Mouse (Mus musculus) testis, postnatal 14 days (tissue): ENCODE data around the gene Celsr1.
"Not testable (repeated sequence)": the region's sequence is repeated elsewhere in the genome, so short reads cannot be mapped to it uniquely, and the experiment has no call there.

Source experiments
- DNase-seq: peaks from one replicate; pipeline ENCODE4 v3.0.0; 2021; ENCODE audit warnings: low spot score

The Celsr1 gene

DNA sequence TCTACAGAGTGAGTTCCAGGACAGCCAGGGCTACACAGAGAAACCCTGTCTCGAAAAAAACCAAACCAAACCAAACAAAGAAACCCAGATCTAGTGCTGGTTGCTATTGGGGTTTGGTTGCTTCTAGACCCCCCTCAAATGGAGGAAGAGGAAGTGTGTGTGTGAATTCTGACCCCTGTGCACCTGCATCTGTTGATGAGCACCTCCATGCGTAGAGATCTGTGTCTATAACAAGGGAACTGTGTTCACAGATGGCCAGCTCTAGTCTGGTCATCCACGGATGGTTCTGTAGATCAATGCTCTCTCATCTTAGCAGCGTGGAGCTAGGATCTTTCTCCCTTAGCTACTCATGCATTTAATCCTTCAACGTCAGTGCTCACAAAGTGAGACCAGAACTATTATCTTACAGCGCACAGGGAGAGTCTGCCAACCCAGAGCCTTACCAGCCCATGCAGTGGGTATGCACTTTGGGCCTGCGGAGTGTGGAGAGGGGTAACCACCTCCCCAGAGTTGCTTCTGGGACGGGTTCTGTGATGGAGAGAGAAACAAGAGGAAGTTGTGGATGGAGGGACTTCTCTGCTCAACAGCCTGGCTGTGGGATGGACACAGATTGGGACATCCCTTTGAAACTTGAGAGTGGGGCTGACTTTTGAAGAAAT, 30.7 kb upstream of the Celsr1 start:
- DNase-seq: no peak

DNA sequence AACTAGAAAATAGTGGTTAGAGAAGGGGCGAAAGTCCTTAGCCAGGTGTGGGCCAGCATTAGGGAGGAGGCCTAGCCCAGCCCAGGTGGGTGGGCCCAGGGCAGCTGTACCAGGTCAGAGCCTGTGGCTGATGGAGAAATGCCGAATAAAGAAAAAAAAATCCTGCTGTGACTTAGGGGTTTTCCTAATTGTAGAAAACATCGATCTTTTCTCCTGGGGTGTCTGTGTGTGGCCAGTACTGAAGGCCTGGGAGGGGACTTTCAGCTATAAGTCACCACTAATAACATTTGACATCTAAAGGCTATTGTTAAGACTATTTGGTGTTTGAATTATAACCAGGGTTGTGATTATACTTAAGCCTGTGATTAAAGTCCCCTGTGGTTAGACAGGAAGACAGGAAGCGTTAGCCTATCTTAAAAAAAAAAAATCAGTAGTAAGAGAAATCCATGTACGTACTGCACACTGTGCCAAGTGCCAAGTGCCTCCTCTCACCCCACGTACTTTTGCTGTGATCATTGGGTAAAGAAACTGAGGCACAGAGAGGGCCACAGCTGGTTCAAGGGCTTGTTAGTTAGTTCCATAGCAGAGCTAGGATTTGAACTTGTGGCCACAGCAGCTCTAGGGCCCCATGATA, 28.4 kb upstream of the Celsr1 start:
- no peak for DNase-seq

DNA sequence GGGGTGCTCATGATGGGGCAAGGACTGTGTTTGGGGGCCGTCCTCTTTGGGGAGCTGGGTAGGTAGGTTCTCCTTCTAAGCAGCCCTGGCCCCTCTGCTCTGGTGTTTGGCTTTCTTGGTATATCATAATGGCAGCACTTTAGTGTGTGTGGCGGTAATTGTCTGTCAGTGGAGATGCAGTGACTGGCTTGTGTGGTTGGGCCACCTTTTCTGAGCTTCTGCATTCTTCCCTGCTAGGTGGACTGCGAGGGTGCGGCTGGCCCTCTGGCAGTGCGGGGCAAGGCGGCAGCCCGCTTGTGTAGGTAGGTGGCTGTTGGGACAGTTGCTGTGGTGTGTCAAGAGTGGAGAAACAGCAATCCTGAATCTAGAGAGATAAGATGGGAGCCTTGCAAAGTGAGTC, 27.6 kb upstream of the Celsr1 start:
- DNase-seq: no peak

DNA sequence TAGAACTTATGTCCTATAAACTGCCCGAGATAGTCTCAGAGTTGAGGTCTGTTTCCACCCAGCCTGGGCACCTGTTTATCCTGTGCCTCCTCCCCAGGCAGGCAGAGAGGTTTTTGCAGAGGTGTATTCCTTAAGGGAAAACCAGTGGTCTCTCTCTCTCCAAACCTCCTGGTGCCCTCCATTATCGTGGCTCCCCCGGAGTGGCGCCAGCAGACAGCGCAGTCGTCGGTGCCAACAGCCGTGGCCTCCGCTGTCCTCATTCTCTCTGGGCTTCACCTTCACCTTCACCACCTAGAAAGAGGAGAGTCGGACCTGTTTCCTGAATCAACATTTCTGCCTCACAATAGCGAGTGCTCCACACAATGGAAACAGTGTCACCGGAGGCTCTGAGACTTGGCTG, 27.0 kb upstream of the Celsr1 start:
- no peak for DNase-seq

DNA sequence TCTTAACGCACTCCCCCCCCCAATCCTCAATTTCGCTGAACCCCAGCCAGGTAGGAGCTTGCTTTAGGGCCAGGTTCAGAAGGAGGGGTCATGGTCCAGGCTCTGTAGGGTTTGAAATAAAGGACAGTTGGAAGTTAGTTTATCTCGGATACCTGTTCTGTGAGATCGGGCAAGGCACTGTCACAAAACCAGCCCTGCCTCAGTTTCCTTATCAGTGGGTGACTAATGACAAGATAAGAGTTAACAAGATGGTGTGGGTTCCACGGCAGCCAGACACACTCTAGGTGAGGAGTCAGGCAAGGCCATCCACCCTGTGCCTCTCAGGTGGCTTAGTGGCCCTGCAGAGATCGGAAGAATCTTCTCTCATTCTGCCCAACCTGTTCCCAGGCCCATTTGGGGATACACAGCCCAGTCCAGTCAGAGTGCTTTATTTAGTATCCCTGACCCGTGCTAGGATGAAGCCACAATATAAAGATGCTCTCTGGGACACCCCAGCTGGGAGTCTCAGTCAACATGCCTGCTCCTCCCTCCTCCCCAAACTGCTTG, 26.3 kb upstream of the Celsr1 start:
- no peak for DNase-seq

DNA sequence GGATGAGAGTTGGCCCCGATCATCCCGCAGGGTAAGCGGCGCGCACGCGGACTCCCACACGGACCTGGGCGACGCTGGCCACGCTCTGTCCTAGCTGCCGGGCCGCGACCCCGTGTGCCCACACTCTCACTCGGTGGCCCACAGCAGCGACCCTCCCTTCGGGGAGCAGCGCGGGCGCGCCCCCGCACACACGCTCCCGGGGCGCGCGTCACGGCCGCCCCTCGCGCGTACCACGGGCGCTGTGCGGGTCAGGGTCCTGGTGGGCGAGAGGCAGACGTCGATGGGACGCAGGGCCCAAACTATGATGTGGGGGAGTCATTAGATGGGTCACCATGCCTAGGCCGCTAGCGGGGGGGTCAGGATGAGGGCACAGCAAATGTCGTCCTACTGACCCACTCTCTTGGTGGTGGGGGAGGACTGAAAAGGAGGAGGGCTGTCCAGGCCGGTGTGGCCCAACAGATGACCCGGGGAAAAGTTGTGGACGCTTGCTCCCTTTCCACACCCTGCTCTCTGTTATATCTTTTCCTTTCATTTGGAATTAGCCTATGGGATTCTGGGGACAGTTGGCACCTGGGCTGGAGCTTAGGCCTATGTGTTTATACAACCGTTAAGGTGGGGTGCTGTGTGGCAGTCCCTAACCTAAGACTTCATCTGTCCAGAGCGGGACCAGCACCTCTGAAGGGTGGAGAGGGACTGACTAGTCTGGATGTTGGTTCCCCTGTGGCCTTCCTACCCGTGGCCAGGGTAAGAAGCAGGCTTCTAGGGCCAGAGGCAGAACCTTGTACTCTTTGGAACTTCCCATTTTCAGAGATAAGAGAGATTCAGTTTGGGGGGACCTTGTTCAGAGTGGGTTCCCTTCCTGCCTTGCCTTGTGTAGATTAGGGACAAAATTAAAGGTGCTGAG, 25.6 kb upstream of the Celsr1 start:
- DNase-seq: no peak

DNA sequence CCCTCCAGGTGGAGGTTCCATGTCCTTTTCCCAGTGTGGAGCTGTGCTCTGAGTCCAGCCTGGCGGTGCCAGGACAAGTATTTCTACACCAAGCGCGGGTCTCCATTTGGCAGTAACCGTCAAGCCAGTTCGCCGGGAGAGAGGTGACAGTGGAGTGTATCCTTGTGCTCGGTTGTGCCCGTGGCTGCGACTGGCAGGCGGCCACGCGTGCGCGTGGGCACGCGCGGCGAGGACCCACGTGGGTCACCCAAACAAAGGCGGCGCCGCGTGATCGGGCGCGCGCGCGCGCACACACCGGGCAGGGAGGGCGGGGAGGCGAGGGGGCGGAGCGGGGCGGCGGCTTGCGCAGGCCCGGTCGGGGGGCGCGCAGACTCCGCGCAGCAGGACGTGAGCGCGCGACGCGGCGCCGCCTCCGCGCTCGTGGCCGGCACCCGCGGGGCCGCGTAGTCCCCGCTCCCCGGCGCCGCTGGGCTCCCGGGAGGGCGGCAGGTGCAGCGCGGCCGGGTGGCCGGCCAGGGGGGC, 24.9 kb upstream of the Celsr1 start:
- DNase-seq: peak; percentile 71

DNA sequence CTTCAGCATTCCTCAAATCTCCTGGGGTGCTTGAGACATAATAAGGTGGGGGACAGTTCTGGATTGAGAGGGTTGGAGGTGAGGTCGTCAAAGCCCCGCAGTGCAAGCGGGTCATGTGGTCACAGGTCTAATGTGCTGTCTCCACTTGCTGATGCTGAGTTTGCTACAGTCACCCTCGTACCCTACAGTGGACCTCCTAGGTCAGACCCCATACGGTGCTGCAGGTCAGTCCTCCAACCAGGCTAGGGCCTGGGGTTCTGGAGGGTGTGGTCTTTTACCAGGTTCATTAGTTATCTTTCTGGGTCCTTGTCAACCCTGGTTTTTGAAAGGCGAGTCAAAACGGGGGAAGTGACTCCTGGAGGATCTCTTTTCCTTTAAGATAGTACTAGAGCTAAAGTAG, 24.3 kb upstream of the Celsr1 start:
- no peak for DNase-seq

DNA sequence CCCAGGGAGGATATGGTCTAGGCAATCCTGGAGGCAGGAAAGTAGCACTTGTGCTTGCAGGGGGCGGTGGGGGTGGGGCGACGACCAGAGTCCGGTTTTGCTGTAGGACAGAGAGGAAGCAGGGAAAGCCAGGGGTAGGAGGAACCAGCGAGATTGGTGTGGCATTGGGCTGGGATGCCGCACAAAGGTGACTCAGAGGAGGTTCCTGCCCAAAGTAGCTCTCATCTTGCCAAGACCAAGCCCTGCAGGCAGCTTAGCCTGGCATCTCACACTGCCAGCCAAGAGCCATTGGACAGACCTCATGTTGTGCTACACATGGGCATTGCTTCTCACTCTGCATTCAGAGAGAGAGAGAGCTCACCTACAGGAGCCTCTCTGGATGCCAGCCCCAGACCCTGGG, 23.8 kb upstream of the Celsr1 start, which contains the start of gene Gramd4:
Gene Gramd4 (plus strand): TSS at position 283 of the 400 bp plus-strand sequence.
- DNase-seq: no peak

DNA sequence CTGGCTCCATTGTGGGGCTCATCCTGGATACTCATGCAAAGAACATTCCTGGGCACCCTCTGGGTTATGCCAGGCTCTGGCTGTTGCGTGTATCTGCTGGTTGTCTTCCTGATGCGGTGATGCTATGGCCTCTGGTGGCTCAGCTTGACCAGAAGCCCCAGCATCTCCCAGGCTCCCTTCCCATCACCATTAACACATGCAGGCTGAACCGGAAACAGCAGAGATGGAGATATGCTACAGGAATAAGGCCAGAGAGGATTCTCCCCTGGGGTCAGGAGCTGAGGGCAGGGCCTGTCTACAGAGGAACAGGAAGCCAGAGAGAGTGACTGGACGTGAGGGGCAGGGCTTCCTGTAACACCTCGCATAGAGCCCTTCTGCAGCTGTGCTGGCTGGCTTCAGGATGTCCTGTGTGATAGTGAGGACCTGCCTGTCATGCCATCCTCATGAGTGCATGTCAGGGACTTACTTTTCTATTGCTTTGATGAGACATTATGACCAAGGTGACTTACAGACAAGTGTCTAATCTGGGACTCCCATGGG, 22.7 kb upstream of the Celsr1 start:
- no peak for DNase-seq

DNA sequence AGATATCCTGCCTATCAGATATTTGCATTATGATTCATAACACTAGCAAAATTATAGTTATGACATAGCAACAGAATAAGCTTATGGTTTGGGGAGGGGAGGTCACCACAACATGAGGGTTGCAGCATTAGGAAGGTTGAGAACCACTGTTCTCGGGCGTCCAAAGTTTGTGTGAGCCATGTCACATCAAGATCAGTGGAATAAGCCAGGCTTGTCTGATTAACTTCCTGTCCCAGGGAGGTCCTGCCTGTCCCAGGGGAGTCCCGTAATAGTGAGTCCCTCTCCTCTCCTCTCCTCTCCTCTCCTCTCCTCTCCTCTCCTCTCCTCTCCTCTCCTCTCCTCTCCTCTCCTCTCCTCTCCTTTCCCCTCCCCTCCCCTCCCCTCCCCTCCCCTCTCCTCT, 21.3 kb upstream of the Celsr1 start:
- not testable (repeated sequence) for DNase-seq

DNA sequence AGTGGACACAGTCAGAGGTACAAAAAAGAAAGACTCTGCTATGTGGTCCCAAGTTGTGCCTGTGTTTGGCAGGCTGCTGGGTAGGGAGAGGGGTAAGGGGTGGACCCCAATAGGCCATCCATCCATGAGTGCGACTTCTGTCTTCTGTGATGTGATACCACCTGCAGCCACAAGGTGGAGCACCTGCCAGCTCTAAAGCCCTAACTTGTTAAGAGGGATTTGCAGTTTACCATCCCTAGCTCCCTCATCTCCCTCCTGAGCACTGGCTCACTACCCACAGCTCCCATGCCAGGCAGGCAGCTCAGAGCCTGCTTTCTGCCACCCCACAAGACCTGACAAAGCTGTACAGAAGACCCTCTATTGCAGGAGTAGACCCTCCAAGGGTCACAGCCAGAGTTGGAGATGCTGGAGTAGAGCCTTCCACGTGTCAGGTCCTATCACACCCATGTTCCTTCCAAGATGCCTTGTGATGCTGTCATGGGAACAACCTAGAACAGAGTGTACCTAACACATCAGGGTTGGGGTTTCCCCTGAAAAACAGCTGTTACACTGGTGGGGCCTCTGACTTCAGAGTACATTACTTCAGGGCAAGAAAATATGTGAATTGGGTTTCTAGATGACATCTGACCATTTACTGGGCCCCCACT, 20.4 kb upstream of the Celsr1 start:
- peak; percentile 63 for DNase-seq

DNA sequence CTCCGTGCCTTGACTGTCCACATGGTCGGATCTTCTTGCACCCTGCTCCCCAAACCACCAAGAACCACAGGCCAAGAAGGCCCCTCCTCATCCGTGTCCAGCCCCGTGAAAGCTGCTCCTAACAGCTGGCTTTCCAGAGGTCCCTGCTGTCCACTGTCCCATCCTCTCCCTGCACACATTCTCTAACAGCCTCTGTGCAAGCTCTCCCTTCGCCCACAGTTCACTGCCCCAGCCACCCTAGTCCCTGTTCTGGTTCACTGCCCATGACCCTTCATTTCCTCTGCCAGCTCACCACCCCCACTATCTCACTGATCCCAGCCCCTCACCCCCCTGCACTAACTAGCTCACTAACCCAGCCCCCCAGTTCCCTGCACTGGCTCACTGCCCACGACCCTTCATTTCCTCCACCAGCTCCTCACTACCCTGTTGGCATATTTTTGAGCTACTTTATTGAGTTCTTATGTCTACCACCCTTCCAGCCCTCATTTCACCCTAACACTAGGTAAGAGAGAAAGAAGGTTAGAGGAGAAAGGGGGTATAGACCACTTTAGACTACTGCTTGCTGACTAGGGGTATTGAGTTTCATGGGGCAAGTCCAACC, 18.4 kb upstream of the Celsr1 start:
- DNase-seq: no peak

DNA sequence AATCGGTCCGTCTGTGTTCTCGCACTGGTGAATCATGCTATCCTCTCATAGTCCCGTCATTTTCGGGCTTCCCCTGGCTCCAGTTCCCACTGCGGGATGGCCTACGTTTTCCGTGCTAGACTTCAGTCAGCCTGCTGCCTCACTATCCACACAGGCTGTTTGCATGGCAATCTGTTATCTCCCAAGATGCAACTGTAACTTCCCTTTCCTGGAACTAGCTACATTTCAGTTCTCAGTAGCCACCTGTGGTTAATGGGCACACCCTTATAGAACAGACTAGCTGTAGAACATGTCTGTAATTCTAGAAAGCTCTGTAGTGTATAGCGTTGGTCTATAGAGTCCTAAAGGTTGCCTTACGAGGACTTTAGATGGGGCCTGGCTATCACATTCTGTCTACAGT, 17.6 kb upstream of the Celsr1 start:
- no peak for DNase-seq

DNA sequence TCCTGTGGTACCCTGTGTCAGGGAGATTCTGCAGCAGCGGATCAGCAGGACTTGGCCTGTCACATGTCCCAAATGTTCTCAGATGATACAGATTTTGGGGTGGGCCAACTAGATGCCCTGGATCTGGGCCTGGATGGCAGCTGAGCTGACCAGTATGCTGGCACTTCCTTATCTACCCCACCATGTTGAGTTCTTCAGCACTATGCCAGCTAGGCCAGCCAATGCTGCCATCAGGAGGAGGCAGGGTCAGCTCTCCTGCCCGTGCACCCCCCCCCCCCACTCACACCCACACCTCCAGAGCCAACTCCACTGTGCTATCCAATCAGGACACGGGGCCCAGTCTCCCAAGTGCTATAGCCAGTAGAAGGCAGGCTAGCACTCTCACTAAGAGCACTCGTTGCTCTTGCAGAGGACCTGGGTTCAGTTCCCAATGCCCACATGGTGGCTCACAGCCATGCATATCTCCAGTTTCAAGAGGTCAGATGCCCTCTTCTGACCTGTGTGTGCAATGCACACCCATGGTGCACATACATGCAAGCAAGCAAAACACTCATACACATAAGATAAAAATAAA, 16.7 kb upstream of the Celsr1 start:
- DNase-seq: no peak

DNA sequence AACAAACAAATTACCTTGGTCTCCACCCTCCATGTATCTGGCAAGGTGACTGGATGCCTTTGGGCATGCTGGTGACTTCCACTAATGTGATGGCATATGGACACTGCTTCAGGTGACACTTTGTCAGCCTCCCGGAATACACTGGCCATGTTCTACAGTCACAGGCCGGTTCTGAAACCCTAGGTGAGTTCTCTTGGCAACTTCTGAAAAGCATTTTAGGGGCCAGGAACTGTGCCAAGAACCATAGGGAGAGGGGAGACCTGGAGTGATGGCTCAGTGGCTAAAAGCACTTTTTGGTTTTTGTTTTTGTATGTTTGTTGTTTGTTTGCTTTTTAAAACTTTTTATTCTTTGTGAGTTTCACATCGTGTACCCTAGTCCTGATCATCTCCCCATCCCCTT, 15.9 kb upstream of the Celsr1 start:
- DNase-seq: no peak

DNA sequence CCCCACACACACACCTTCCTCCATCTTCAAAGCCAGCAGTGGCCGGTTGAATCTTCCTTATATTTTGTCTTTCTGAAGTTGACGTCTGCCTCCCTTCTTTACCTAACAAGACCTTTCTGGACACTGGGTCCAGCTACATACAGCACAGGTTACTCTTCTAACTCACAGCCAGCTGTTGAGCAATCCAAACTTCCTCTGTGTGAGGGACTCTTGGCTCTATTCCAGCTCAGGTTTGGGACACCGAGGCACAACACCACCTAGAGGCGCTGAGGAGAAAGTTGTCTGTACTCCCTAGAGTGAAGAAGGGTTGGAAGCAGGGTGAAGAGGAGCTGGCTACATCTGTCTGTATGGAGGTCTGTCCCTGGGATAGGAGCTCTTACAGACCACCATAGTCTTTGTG, 8.8 kb upstream of the Celsr1 start:
- DNase-seq: no peak

DNA sequence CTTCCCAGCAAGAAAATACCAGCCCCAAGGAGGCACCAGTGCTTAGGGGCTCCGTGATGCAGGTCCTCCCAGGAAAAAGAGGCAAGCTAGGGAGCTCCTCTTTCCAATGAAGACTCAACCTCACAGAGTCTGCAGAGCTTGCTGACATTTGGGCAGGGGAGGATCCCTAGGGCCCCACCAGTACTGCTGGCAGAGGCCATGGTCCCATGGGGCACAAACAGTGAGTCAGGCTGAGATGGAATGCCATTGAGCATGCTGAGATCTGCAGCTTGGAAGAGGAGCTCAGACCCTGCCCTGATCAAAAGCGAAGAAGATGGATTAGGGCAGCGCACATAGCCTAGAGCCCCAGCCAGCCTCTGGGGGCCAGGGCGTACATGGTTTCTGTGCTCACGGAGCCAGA, 7.8 kb upstream of the Celsr1 start:
- DNase-seq: no peak

DNA sequence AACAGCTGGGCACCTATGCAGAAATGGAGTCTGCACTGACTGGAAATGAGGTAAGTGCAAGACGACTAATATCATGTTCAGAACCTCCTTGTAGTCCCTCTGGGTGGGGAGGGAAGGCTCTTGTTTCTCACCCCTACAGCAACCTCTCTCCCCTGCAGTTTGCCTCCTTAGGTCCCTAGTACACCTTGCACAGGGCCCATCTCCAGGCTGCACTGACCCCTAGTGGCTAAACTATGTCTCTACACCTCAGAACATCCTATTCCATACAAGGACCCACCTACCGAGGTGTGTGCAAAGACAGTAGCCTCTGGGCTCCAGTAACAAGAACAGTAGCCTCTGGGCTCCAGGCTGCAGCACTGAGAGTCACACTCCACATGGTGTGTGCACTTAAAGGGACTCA, 5.2 kb upstream of the Celsr1 start:
- DNase-seq: peak; percentile 77

DNA sequence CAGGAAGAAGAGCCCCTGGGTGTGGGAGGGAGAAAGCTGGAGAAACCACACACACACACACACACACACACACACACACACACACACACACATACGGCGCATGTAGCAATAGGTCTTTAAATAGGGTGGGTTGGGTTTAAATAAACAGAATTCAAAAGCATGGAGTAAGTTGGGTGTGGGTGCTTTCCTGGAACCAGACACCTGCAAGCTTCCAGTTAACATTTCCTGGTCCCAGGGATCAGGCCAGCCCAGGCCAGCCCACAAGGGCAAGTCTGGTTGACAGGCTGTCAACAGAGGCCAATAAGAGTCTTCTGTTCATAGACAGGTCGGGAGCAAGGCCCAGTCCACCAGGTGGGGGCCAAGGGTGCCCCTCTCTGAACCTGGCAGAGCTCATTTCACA, 2.3 kb upstream of the Celsr1 start:
- DNase-seq: no peak

DNA sequence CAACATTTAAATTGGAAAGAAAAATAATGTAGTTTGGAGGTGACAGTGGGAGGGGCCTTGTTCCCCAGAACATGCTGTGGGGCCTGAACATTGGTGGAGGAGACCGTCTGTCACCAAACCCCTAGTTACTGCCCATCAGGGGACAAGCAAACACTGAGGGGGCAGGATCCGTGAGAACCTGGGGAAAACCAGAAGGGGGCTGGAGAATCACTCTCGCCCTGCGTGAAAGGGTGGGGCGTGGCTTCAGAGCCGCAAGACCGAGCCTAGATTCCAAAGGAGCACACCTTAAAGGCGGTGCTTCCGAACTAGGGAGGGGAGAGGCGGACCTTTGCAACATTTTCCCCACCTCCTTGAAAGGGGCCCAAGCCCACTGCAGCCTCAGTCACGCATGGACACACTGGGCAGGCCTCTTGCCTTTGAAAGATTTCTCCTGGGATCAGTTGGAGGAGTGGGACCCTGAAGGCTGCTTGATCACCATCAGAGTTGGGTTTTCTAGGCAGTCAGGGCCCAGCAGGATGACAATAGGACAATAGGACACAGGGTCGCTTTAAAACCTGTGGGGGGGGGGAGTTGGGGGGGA, 1.3 kb upstream of the Celsr1 start:
- DNase-seq: no peak
